Mouse (Mus musculus) monocyte, adult 2 months (primary cell): ENCODE results near the gene Rsrc1.

Source experiments
- DNase-seq, 2 experiments: peaks; one replicate each; pipeline ENCODE4 v3.0.0; 2022; ENCODE audit warnings: low spot score in 2 of 2, low read depth in 1 of 2

The Rsrc1 gene

DNA sequence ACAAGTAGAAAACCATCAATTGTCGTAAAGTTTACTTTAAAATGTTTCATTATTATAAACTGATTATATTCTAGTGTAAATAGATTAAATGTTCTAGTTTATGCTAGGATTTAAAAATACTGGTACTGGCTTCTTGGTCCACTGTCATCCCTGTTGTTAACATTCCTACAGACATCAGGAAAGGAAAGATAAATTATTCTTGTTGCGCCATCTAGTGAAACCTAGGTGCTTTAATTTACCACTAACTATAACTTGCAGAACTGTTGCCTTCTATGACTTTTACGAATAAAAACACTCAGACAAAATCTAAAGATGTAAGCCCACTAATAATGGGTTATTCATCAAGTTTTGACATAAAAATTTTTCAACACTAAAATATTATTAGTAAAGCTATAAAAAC is 286.3 kb downstream of the Rsrc1 start:
- no peak for DNase-seq

GRCm38 (mm10) chr3:67279781-67280180 is 298.6 kb downstream of the Rsrc1 start:
- DNase-seq, result no peak

GRCm38 (mm10) chr3:67280247-67280646 is 299.1 kb downstream of the Rsrc1 start:
- no peak for DNase-seq

- no peak for DNase-seq
These were observed 302.8 kb downstream of the Rsrc1 start for GRCm38 (mm10) chr3:67284039-67284438.

GRCm38 (mm10) chr3:67284848-67285247 is 303.7 kb downstream of the Rsrc1 start:
- no peak for DNase-seq

- DNase-seq, result no peak
These were observed 307.5 kb downstream of the Rsrc1 start for GRCm38 (mm10) chr3:67288664-67289063.

- no peak for DNase-seq
These were observed 308.3 kb downstream of the Rsrc1 start for GRCm38 (mm10) chr3:67289482-67289881.

- no peak for DNase-seq
These were observed 327.5 kb downstream of the Rsrc1 start for GRCm38 (mm10) chr3:67308725-67309124.

DNA sequence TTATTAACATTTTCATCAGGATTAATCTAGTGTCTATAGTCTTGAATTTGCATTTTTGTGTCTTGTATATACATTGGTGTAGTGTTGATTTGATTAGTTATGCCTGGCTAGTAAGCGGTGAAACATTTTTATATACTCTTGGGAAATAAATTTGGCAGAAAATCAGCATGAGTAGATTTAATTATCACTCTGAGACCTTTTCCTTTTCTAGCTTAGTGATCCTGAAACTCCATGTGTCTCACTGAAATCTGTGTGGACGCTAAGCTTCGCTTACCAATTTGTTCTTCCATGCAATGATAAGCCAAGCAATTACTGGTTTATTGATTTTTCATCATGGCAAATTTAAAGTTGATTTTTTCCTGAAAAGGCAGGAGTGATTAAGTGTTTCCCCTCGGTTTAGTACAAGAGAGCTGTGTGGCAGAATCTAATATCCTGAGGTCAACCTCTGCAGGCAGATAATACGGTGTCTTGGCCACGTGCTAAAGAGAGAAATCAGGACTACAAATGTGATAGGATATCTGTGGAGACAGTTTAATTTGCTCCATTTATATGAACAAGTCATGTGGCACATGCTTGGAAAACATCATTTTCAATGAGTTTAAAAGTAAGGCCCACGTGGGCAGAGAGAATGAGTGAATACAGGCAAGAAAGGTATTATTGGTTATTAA is 328.6 kb downstream of the Rsrc1 start:
- DNase-seq, result no peak

GRCm38 (mm10) chr3:67311436-67311835 is 330.2 kb downstream of the Rsrc1 start:
- DNase-seq, result no peak

GRCm38 (mm10) chr3:67322422-67322821 is 341.2 kb downstream of the Rsrc1 start:
- no peak for DNase-seq

DNA sequence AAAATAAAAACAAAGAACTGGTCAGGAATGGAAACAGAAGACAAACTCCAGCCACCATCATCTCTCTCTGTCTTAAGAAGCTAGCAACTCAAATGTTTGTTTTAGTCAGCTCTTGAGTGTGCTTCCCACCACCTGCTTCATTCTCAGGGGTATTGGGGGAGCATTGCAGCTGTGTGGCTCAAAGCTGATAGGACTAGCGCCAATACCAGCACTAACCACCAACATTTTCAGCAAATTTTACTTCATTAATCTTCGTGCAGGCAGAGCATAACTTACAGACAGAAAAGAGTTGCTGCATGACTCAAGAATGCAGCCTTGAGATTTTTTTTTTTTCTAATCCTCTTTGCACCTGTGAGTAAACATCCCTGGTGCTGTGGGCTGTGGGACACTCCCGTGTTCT is 358.4 kb downstream of the Rsrc1 start:
- no peak for DNase-seq

DNA sequence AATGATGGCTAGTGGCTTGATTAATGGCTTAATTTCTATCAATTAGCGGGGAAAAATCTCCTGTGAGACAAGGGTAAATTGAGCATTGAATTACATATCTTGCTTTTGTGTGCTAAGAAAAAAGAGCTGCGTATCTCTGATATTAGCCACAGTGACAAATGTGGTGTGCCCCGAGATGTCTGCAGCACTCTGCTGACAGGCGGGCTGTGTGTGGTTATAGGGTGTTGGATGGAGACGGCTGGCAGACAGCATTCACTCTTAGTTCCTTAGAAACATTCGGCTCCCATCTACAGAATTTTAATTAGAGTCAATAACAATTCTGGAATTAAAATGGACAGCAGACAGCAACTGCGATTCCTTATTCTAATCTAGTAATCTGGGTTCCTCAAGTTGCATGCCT is 359.7 kb downstream of the Rsrc1 start:
- DNase-seq, result no peak

- no peak for DNase-seq
These were observed 361.9 kb downstream of the Rsrc1 start for GRCm38 (mm10) chr3:67343004-67343662.

DNA sequence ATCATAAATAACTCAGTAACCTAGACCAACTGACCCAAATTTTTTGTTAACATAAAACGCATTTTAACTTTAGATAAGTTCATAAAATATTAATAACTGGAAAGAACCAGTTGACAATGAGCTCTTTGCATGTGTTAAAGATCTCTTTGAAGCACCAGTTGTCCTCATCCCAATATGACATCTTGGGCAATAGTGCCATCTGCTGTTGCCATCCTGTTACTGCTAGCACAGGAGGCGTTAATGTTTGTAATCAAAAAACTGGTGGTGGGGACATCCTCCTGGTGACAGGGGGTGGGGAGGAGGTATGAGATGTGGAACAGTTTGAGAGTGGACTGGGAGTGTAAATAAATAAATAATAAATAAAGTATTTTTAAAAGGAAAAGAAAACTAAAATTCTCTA is 363.4 kb downstream of the Rsrc1 start:
- DNase-seq, result no peak

DNA sequence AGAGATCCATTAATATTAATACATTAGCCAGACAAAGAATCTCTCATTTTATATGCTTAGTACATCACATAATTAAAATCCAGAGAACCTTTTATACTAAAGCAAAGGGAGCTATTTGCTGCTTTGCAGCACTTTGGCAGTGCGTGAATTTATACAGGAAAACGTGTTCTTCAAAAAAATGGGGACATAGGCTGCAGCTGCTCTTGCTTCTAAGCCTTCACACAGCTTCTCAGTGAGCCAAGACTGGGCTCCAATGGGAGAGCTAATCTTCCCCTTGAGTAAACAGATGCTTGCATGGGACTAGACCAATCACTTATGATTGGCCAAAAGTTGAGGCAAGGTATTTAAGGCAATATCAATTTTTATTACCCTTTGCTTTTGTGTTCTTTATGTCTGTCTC is 365.5 kb downstream of the Rsrc1 start:
- no peak for DNase-seq

- DNase-seq, result no peak
These were observed 370.4 kb downstream of the Rsrc1 start for GRCm38 (mm10) chr3:67351406-67352127.

- DNase-seq, result no peak
These were observed 371.1 kb downstream of the Rsrc1 start for GRCm38 (mm10) chr3:67352128-67352762.

DNA sequence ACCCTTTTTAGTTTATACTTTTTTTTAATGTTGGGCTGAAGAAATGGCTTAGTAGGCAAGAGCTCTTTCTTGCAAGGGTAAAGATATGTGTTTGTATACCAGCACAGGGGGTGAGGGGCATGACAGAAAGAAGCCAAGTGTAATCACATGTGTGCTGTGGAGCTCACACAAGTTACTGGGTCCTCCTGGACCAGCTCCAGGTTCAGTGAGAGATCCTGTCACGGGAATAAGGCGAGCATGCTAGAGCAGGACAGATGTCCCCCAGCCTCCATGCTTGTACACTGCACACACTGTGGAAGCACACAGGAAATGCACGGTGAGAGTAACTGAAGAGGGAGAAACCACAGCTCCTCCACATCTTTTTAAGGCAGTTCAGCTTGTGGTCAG is 371.6 kb downstream of the Rsrc1 start:
- DNase-seq, result no peak

- no peak for DNase-seq
These were observed 377.2 kb downstream of the Rsrc1 start for GRCm38 (mm10) chr3:67358376-67358775.

GRCm38 (mm10) chr3:67366087-67366892 is 385.1 kb downstream of the Rsrc1 start:
- DNase-seq, result no peak
